Mouse (Mus musculus): Measurements from ENCODE around the gene Kcnab1. TPM values are rescaled to one million over a fixed set of nuclear protein-coding genes. Genes with fewer than 3 reads are reported as not detected.

The Kcnab1 gene
- polyA plus RNA-seq, 1 experiment from 2014 or later: 5.5 TPM

DNA sequence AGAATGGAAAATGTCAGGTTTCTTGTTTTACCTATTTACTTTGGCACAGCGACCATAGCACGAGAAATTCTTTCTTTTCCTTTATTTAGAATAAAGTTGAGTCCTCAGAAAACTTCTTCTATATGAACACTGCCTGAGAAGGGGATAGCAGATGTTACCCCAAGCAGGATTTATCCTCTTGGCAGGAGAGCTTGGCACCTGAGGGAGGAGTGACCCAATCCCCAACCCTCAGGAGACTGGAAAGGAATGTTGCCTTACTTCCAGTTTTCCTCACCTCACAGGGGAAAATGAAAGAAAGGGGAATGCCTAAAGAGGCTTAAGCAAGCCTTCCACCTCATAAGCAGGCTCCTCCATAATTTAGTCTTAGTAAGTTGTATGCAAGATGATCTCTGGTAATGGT, 105.5 kb downstream of the Kcnab1 start:
- Histone ChIP-seq H3K36me3 (no peaks in the 10 kb centered on the region), H3K4me1 (replicated peaks) (peaks cover 4% of the 10 kb centered on the region; the same call in 1 of the 2 replicates), H3K27ac (no peak overlapping the region), H3K9me3 (no peaks in the 10 kb centered on the region), H3K27me3 (ENCODE audit: insufficient read depth, poor library complexity, severe bottlenecking) (no peaks in the 10 kb centered on the region), H3K4me3 (no peak overlapping the region)
- 90% methylated on average over 2 of the region's 2 CpGs for WGBS
- no peak for DNase-seq (ENCODE audit: low spot score)

DNA sequence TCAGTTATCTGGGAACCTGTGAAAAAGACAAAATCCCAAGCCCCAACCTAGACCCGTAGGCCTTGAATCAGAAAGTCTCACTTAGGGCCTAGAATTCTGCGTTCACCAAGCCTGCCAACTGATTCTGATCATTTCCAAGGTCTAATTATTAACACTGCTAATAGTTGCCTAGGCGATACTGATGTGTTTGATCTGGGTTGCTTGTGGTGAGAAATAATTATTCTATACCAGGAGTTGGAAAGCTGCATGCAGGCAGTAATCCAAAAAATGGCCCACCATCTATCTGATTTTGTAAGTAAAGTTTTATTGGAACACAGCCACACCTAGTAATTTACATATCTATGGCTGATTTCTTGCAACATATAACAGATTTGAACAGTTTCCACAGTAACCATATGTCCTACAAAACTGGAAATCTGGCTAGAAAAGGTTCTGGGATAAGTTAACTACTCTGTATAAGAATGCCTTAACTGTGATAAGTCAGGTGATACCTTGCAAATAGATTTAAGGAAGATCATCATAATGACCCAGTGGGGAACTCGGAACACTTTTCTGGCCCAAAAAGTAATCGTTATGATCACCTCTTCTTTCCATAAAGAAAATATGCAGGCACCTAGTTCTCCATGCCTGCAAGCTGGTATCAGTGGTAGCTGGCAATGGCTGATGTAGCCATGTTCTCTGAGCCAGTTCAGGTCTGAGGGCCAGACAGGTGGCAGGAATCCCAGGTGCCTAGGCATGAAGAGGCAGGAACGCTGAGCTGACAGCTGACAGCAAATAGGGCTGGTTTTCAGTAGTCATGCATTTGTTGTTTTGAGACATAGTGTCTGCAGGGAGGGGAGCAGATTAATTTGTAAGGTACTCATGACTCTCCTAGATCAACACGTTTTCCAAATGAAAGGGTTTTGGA, 108.7 kb downstream of the Kcnab1 start:
- H3K27ac ChIP-seq: no peak overlapping the region
- peaks cover 4% of the 10 kb centered on the region; the same call in 1 of the 2 replicates for H3K4me1 ChIP-seq (replicated peaks)
- 92% methylated on average over 7 of the region's 7 CpGs for WGBS
- H3K4me3 ChIP-seq: no peak overlapping the region
- H3K36me3 ChIP-seq: no peaks in the 10 kb centered on the region
- no peak for DNase-seq (ENCODE audit: low spot score)
- no peaks in the 10 kb centered on the region for H3K9me3 ChIP-seq
- H3K27me3 ChIP-seq (ENCODE audit: insufficient read depth, poor library complexity, severe bottlenecking): no peaks in the 10 kb centered on the region

DNA sequence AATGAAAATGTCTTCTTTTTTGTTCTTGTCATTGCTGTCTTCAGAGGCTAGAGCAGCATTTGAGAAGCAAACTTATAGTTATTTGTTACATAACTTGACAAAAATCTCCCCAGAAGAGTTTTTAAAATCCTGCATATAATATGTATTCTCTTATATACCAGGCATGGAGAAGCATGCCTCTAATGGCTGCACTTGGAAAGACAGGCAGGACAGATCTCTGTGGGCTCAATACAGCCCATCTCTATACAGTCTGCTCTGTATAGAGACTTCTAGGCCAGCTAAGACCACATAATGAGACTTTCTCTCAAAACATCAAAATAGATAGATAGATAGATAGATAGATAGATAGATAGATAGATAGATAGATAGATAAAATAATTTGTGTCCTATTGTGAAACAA, 111.1 kb downstream of the Kcnab1 start:
- no peak overlapping the region for H3K4me3 ChIP-seq
- H3K27me3 ChIP-seq (ENCODE audit: insufficient read depth, poor library complexity, severe bottlenecking): no peaks in the 10 kb centered on the region
- peaks cover 4% of the 10 kb centered on the region; the same call in 1 of the 2 replicates for H3K4me1 ChIP-seq (replicated peaks)
- H3K9me3 ChIP-seq: no peaks in the 10 kb centered on the region
- H3K36me3 ChIP-seq: no peaks in the 10 kb centered on the region
- DNase-seq (ENCODE audit: low spot score): no peak
- no peak overlapping the region for H3K27ac ChIP-seq

DNA sequence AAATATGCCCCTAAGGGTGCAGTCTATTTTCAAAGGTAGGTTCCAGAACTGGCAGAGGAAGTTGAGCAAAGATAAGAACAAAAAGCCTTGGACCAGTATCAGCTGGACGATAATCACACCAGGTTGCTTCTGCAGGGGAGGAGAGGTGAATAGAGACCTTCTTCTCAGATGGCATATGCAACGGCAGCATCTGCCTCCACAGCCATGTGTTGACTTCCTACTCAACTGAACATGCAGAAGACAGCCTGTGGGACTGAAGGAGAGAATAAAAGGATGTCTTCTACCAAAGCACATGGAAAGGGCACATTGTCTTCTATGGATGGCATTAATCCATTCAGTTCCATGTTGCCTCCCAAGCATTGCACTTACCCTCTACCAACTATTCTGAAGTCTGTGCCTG, 114.5 kb downstream of the Kcnab1 start:
- Histone ChIP-seq H3K36me3 (no peaks in the 10 kb centered on the region), H3K27ac (no peak overlapping the region), H3K4me3 (no peak overlapping the region), H3K27me3 (ENCODE audit: insufficient read depth, poor library complexity, severe bottlenecking) (no peaks in the 10 kb centered on the region), H3K4me1 (replicated peaks) (no peaks in the 10 kb centered on the region), H3K9me3 (no peaks in the 10 kb centered on the region)
- DNase-seq (ENCODE audit: low spot score): no peak
- WGBS: 86% methylated on average over 2 of the region's 2 CpGs

DNA sequence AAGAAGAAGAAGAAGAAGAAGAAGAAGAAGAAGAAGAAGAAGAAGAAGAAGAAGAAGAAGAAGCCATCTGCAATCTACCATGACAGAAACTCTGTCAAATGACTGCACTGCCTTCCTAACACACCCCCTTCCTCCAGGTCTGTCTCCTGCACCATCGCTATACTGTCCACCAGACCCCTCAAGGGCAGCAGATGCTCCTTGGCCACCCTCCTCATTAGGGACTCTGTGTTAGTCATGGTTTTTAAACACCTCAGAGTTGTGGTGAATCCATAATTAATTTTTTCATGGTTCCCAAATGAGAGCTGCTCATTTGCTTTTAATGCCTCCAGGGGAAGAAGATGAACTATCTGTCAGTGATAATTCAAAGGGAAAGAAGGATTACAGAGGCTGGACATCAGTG, 121.8 kb downstream of the Kcnab1 start:
- 71% methylated on average over 1 of the region's 1 CpGs for WGBS
- Histone ChIP-seq H3K4me3 (no peak overlapping the region), H3K27me3 (ENCODE audit: insufficient read depth, poor library complexity, severe bottlenecking) (no peaks in the 10 kb centered on the region), H3K27ac (no peak overlapping the region), H3K9me3 (peaks cover 15% of the 10 kb centered on the region), H3K36me3 (no peaks in the 10 kb centered on the region), H3K4me1 (replicated peaks) (0 out of 2 replicates have a peak, but pooled peaks cover 5% of the 10 kb centered on the region)
- no peak for DNase-seq (ENCODE audit: low spot score)

DNA sequence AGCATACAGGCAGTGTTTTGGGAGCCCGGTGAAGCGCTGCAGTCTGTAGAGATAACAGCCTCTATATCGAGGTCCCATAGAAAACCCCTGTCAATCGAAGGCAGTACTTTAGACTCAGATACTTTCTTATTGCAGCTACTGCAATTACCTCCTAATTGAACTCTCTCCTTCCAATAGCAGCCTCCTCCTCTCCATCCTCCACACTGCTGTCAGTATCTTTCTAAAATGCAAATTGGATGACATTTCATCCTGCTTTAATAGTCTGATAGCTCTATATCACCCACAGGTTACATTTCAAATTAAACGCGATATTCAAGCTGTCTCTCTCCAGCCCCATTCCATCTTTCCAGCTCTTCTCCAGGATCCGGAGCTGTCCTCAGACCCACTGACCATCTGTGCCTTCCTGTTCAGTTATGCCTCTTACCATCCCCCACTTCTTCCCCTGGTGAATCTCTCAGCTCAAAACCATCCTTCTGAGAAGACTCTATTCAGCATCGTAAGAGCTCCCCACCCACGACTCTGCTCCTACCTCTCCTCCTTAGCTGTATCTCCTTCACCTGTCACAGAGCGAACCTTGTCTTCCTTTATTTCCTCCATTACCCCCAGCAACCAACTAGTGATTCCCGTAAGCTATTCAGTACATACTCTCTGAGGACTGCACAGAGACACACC, 122.4 kb downstream of the Kcnab1 start:
- H3K27me3 ChIP-seq (ENCODE audit: insufficient read depth, poor library complexity, severe bottlenecking): no peaks in the 10 kb centered on the region
- H3K36me3 ChIP-seq: no peaks in the 10 kb centered on the region
- H3K9me3 ChIP-seq: peaks cover 21% of the 10 kb centered on the region
- DNase-seq (ENCODE audit: low spot score): no peak
- H3K27ac ChIP-seq: no peak overlapping the region
- H3K4me1 ChIP-seq (replicated peaks): 0 out of 2 replicates have a peak, but pooled peaks cover 5% of the 10 kb centered on the region
- no peak overlapping the region for H3K4me3 ChIP-seq
- 86% methylated on average over 11 of the region's 11 CpGs for WGBS

DNA sequence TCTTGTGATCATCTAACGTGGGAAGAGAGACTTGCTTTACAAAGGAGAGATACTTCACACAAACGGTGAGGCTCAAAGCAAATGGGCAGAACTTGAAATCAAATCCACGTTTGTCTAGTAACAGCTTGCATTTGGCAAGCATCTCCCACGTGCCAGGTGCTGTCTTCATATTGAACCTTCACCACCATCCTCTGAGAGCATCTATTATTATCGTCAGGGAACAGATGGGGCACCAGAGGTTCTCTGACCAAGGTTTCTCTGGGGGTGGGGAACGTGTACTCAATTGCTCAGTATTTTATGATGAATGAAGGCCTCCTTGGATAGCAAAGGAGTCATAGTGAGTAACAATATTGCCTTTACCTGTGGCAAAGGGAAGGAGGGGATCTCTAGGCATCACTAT, 139.8 kb downstream of the Kcnab1 start:
- no peak overlapping the region for H3K4me3 ChIP-seq
- H3K27me3 ChIP-seq (ENCODE audit: insufficient read depth, poor library complexity, severe bottlenecking): no peaks in the 10 kb centered on the region
- no peak overlapping the region for H3K27ac ChIP-seq
- no peaks in the 10 kb centered on the region for H3K36me3 ChIP-seq
- H3K9me3 ChIP-seq: no peaks in the 10 kb centered on the region
- H3K4me1 ChIP-seq (replicated peaks): no peaks in the 10 kb centered on the region; the same call in 1 of the 2 replicates
- WGBS: 71% methylated on average over 6 of the region's 6 CpGs
- DNase-seq (ENCODE audit: low spot score): no peak

DNA sequence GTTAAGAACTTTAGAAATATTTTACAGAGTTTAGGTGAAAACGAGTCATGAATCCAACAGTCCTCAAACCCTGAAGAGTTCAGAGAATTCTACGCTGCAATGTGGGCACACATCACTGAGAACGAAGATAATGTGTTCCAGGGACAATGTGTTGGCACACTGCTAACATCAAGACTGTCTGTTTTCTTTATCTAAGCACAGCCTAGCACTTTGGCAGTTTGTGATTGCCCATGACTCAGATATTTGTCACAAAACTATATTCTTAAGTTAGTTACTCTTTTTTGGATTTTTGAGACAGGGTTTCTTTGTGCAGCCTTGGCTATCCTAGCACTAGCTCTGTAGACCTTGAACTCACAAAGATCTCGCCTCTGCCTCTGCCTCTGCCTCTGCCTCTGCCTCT, 151.3 kb downstream of the Kcnab1 start:
- H3K9me3 ChIP-seq: no peaks in the 10 kb centered on the region
- no peaks in the 10 kb centered on the region for H3K27me3 ChIP-seq (ENCODE audit: insufficient read depth, poor library complexity, severe bottlenecking)
- no peaks in the 10 kb centered on the region for H3K36me3 ChIP-seq
- H3K27ac ChIP-seq: no peak overlapping the region
- H3K4me3 ChIP-seq: no peak overlapping the region
- no peaks in the 10 kb centered on the region for H3K4me1 ChIP-seq (replicated peaks)
- 84% methylated on average over 4 of the region's 4 CpGs for WGBS
- DNase-seq (ENCODE audit: low spot score): no peak

DNA sequence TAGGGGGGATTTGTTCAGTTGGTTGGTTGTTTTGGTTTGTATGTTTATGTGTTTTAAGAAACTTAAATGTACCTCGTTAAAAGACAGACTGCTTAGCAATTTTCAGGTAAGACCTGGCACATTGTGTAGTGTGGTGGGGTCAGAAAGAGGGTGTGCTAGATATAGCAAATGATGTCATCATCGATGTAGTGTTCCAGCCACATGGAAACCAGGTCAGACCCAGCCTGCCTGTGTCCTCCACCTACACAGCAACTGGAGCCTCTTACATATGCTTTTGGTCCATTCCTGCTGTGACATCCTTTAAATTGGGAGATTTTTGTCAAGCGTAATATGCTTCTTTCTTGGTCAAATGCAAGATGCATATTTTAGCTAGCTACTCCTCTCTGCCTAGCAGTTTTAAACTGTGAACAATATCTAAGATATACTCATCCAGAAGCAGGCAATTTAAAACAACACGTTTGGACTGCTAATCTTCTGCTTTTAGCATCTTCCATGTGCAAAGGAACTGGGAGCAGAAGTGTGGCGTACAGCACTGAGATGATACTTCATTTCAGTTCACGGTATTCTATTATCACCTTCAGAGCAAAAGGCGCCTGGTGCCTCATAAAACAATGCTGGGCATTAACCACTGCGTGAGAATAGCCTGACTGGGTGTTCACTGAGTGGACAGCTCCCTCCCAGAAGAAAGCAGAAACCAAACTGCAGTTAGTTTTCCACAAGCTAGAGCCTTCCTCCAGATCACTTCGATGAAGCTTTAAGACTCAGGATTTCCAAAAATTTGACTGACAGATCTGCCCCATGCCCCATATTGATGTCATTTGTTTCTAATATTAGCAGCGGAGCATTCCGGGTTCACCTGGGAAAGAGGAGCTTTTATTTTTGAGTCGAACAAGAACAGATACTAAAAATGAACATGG, 153.6 kb downstream of the Kcnab1 start:
- Histone ChIP-seq H3K36me3 (no peaks in the 10 kb centered on the region), H3K27me3 (ENCODE audit: insufficient read depth, poor library complexity, severe bottlenecking) (no peaks in the 10 kb centered on the region), H3K4me3 (no peak overlapping the region), H3K27ac (no peak overlapping the region), H3K4me1 (replicated peaks) (no peaks in the 10 kb centered on the region), H3K9me3 (no peaks in the 10 kb centered on the region)
- WGBS: 88% methylated on average over 12 of the region's 12 CpGs
- DNase-seq (ENCODE audit: low spot score): no peak

DNA sequence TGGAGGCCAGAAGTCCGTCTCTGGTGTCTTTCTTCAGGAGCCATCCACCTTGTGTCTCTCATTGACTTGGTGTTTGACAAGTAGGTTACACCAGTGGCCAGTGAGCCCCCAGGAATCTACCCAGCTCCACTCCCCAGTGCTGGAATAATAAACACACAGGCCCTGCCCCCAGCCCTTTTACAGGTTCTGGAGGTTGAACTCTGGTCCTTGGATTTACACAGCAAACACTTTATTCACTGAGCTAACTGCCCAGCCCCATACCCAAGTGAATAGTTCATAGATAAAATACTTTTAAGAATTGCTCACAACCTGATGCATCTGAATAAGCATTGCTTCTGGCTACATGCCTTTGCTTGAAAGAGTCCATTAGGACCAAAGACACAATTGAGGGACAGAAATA, 164.1 kb downstream of the Kcnab1 start:
- 67% methylated on average over 1 of the region's 1 CpGs for WGBS
- no peaks in the 10 kb centered on the region for H3K27me3 ChIP-seq (ENCODE audit: insufficient read depth, poor library complexity, severe bottlenecking)
- H3K4me1 ChIP-seq (replicated peaks): 0 out of 2 replicates have a peak, but pooled peaks cover 5% of the 10 kb centered on the region
- H3K4me3 ChIP-seq: no peak overlapping the region
- no peak overlapping the region for H3K27ac ChIP-seq
- no peaks in the 10 kb centered on the region for H3K9me3 ChIP-seq
- no peaks in the 10 kb centered on the region for H3K36me3 ChIP-seq
- DNase-seq (ENCODE audit: low spot score): no peak

DNA sequence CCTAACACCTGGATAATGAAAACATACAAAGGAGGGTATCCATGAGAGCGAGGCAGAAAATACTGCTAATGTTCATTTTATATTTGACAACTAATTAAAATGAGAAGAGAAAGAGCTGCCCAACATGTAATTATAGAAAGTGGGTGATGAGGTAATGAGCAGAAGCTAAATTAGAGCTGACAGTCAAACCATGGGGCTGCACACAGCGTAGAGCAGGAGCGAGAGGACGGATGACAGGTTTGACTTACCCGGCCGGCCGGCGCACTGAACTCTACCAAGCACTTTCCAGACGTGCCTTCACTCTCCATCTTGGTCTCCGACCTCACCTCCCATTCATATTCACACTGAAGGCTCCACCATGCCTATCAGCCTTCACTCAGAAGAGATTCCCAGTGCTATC, 168.6 kb downstream of the Kcnab1 start:
- 85% methylated on average over 10 of the region's 10 CpGs for WGBS
- no peak for DNase-seq (ENCODE audit: low spot score)
- H3K27me3 ChIP-seq (ENCODE audit: insufficient read depth, poor library complexity, severe bottlenecking): no peaks in the 10 kb centered on the region

DNA sequence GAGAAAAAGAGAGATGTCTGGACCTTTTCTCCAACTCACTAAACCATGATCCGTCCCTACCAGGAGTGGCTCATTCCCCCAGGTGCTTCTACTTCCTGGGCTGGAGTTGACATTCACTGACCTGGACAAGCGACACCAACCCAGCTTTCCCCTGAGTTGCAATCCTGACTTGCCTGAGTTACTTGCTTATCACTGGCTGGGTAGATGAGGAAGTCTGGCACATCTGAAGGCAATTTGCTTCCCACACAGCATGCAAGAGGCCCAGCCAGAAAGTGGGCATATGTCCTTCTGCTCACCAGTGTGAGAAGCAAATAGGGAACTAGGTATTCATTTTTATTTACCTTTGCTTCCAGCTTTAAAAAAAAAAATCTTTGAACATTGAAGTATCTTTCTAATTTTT, 174.2 kb downstream of the Kcnab1 start:
- WGBS: 83% methylated on average over 2 of the region's 2 CpGs
- Histone ChIP-seq H3K9me3 (no peaks in the 10 kb centered on the region), H3K4me3 (no peak overlapping the region), H3K27me3 (ENCODE audit: insufficient read depth, poor library complexity, severe bottlenecking) (no peaks in the 10 kb centered on the region), H3K36me3 (no peaks in the 10 kb centered on the region), H3K27ac (no peak overlapping the region), H3K4me1 (replicated peaks) (no peaks in the 10 kb centered on the region)
- no peak for DNase-seq (ENCODE audit: low spot score)

More for the DNA sequence above, 168.6 kb downstream of the Kcnab1 start:
- Histone ChIP-seq H3K4me3 (no peak overlapping the region), H3K36me3 (no peaks in the 10 kb centered on the region), H3K9me3 (no peaks in the 10 kb centered on the region), H3K27ac (no peak overlapping the region), H3K4me1 (replicated peaks) (no peaks in the 10 kb centered on the region)

Data from hindbrain, embryonic 10.5 days (tissue).